Mouse (Mus musculus): Measurements from ENCODE around the gene Noa1.

The Noa1 gene

GRCm38 (mm10) chr5:77290606-77291005 is 19.3 kb downstream of the Noa1 start:
- in situ Hi-C loops (cut with MboI, MseI), result no loop called here

DNA sequence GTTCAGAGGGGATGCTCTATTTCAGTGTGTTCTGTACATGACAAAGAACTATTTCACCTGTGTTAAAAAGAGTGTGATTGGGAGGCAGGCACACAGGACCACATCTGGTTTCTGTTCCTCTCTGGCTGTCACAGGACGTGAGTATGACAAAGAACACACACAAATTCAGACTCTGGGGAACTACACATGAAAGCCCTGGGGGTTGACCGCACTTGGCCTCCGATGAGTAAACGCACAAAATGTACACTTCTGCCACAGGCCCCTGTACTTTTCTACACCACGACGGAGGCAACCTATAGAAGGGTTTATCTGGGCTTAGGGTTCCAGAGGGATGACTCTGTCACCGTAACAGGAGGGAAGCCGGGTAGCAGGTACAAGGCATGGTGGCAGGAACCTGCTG is 20.2 kb downstream of the Noa1 start:
- in situ Hi-C loops (cut with MboI, MseI), result no loop called here

GRCm38 (mm10) chr5:77287901-77288300 is 22.0 kb downstream of the Noa1 start:
- in situ Hi-C loops (cut with MboI, MseI), result no loop called here

- in situ Hi-C loops (cut with MboI, MseI), result no loop called here
These were observed 23.0 kb downstream of the Noa1 start for GRCm38 (mm10) chr5:77286904-77287303.

DNA sequence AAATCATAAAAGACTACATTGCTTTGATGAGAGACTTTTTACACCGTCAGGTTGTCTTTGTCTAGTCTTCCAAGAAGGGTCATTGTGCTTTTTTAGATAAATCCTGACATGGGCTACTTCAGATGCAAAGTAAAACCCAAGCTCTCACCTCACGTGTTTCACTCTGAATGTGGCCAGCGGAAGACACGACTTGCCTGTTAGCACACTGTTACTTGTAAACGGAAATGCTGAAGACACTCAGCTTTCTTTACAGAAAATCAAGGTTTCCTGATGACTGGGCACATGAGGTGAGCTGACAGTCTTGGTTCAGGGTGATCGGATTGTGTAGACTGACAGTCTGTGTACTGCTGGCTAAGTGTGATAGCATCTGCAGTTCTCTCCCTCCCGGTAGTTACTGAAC is 24.2 kb downstream of the Noa1 start:
- in situ Hi-C loops (cut with MboI, MseI), result no loop called here

DNA sequence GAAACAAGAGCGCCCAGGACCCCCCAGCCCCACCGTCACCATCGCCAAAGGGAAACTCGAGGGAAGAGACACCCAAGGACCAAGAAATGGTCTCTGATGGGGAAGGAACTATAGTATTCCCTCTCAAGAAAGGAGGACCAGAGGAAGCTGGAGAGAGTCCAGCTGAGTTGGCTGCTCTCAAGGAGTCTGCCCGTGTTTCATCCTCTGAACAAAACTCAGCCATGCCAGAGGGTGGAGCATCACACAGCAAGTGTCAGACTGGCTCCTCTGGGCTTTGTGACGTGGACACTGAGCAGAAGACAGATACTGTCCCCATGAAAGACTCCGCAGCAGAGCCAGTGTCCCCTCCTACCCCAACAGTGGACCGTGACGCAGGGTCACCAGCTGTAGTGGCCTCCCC is 27.6 kb downstream of the Noa1 start:
- in situ Hi-C loops (cut with MboI, MseI), result no loop called here

- in situ Hi-C loops (cut with MboI, MseI), result no loop called here
These were observed 28.2 kb downstream of the Noa1 start for GRCm38 (mm10) chr5:77281518-77282174.

GRCm38 (mm10) chr5:77277204-77277603 is 32.7 kb downstream of the Noa1 start:
- in situ Hi-C loops (cut with MboI, MseI), result no loop called here

DNA sequence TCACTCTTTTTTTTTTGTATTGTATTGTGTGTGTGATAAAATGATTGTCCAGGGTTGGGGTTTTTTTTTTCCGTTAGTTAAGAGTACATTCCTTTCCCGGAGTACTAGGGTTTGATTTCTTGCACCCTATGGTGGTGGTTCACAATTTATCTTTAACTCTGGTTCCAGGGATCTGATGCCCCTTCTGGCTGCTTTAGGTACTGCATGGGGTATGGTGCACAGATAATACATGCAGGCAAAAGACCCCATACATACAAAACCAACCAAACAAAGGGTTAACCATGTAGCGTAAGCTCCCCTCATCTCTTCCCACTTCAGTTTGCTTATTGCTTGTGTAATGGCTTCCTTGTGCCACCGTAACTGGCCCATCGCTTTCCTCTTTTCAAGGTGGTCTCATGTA is 33.9 kb downstream of the Noa1 start:
- in situ Hi-C loops (cut with MboI, MseI), result no loop called here

GRCm38 (mm10) chr5:77273151-77273550 is 36.7 kb downstream of the Noa1 start:
- in situ Hi-C loops (cut with MboI, MseI), result no loop called here

DNA sequence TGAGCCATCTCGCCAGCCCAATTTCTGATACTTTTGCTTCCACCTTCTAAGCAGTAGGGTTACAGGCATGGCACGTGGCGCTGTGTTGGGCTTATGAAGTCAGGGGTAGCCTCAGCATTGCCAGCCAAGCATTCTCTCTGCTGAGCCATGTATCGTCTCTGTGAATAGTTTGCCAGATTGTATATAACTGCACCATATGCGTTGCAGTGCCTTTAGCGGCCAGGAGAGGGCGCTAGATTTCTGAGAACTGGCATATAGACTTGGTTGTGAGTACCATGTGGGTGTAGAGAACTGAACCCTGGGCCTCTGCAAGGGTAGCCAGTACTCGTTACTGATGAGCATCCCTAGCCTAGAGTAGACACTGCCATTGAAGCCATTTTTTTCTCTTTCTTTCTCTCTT is 40.5 kb downstream of the Noa1 start:
- in situ Hi-C loops (cut with MboI, MseI), result no loop called here

- in situ Hi-C loops (cut with MboI, MseI), result no loop called here
These were observed 41.8 kb downstream of the Noa1 start for GRCm38 (mm10) chr5:77267957-77268624.

DNA sequence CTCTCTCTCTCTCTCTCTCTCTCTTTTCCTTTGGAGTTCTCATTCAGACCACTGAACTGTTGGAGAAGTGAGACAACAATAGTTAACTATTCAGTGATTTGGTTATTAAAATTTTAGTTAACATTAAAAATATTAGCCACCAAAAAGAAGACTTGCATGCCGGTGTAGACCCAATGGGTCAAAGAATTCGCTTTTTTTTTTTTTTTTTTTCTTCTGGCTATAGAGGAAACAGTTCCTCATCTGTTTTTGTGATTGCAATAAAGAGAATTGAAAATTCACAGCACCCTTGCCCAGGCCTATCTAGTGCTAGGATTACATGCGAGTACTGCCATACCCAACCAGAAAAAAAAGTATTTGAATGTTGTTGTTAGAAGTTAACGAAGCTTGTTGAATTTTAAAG is 42.4 kb downstream of the Noa1 start:
- in situ Hi-C loops (cut with MboI, MseI), result no loop called here

DNA sequence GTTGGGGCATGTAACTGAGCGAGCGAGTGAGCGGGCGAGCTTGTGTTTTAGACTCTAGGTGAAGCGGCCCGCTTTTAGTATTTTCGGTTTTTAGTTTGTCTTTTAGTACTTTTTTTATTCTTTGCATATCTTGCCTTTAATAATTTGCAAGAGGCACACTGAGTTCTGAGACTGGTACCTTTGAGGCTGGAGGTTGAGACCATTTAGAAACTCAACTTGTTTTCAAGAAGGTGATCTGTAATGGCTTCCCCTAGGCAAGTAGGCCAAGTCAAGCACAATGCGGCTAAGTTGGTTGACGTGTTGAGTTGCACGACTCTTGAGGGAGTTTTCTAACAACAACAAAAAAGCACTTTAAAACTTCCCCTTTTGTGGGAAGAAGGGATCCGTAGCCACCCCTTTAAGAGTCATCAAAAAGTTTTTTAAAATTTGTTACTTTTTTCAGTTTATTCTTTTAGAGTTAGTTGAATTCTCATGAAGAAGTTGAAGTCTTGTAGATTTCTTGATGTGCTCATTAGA is 42.9 kb downstream of the Noa1 start:
- in situ Hi-C loops (cut with MboI, MseI), result no loop called here

GRCm38 (mm10) chr5:77266066-77266885 is 43.6 kb downstream of the Noa1 start:
- in situ Hi-C loops (cut with MboI, MseI), result no loop called here

DNA sequence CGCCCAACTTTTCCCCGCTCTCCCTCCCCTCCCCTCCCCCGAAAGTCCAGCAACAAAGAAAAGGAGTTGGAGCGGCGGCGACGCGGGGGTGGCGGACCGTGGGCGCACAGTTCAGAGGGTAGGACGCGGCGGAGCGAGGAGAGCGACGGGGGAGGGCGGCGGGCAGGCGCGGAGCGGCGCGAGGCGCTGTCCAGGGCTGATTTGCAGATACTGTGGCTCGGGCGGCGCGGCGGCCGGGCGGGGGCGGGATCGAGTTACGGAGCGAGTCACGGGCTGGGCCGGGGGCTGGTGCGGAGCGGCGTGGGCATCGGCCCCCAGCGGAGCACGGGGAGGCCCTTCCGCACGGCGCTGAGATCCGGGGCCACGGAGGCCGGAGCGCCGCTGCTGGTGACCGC is 44.2 kb downstream of the Noa1 start:
- in situ Hi-C loops (cut with MboI, MseI), result no loop called here

DNA sequence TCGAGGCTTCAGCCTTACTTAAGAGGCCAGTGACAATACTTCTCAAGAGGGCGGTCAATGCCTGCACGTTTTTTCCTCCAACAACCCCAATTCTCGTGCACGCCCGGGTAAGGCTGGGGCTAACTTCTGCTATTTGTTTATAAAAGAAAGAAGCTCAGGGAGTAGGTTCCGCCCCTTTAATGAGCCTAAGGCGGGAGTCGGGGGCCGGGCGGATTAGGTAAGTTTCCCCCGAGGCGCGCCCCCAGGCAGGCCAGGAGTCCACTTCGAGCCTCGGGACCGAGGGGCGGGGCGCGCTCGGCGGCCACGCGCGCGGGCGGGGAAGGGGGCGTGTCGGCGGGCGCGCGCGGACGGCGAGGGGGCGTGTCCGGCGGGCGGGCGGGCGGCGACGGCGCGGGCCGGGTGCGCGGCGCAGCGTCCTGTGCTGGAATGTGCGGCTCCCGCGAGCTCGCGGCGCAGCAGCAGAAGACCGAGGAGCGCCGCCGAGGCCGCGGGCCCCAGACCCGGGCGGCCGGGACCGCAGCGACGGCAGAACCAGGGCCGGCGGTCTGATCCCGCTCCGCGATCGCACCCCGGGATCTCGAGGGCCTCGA is 44.7 kb downstream of the Noa1 start, which contains the start of gene Rest:
Gene Rest, plus strand, starts transcription at position 411 of the 590 bp plus-strand sequence.
- in situ Hi-C loops (cut with MboI, MseI), result no loop called here

DNA sequence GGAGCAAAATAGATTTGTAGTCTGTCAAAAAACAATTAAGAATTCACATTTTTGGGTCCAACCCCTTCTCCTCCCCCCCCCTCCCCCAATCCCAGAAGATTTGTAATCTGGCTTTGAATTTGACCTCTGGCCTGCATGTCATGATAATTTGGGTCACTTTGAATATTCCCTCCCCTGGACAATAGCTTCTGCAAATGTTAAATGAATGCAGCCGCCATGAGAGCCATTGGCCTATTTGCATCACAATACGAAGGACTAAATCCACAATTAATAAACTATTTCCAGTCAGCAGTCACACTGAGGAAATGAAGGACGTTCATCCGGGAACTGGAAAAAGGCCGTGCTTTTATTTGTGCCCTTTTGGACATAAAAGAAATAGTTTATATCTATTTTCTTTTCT is 47.8 kb downstream of the Noa1 start:
- in situ Hi-C loops (cut with MboI, MseI), result no loop called here

GRCm38 (mm10) chr5:77261137-77261536 is 48.7 kb downstream of the Noa1 start:
- in situ Hi-C loops (cut with MboI, MseI), result no loop called here

- in situ Hi-C loops (cut with MboI, MseI), result no loop called here
These were observed 49.7 kb downstream of the Noa1 start for GRCm38 (mm10) chr5:77260141-77260540.

DNA sequence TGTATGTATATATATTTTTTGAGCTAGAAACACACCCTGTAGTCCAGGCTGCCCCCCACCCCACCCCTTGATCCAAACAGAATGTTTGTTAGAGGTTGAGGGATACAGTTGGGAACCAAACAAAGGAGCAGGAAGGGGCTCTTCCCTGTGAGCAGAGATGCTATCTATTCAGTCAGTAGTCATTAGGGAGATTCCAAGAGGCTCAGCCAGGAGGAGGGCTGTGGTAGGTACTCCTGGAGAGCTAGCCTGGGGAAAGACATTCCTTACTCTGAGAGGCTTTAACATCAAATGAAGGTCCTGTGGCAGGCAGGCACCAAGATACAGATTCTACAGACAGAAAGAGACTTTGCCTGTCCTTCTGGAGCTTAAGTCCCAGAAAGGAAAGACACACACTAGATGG is 50.6 kb downstream of the Noa1 start:
- in situ Hi-C loops (cut with MboI, MseI), result no loop called here

GRCm38 (mm10) chr5:77257603-77258002 is 52.3 kb downstream of the Noa1 start:
- in situ Hi-C loops (cut with MboI, MseI), result no loop called here

Data from T-helper 1 cell (primary cell).